ENCODE assay signal across 19 mouse cellular contexts in genomic region chr2:153512416-153513323, GRCm38 (mm10). TPM values are rescaled to one million over a fixed set of nuclear protein-coding genes. Genes with fewer than 3 reads are reported as not detected.
DNase-seq lines count a peak whose midpoint lies in the region; ATAC-seq and TF ChIP-seq lines count a peak whose summit lies in the region.
"Had no signal": no experiment of that assay in that cellular context is flagged by ENCODE, and none has a peak within 500 bp of the region (broad histone marks: within the 10 kb centered on the region; RNA-seq: fewer than 3 reads in every experiment).

No protein-coding gene starts in this region.

- H3K4me1 ChIP-seq in forebrain, embryonic 10.5 days: peaks cover 79% of the 10 kb centered on the region
- H3K4me1 ChIP-seq in forebrain, embryonic 13.5 days: peaks cover 52% of the 10 kb centered on the region
- H3K4me1 ChIP-seq in lung, embryonic 14.5 days (ENCODE audit: insufficient read depth): peaks cover 6% of the 10 kb centered on the region; the same call in 1 of the 2 replicates
- no peaks in the 10 kb centered on the region for H3K4me1 ChIP-seq in lung, postnatal 0 days (ENCODE audit: insufficient read depth, low read depth, low read length)

- no peaks in the 10 kb centered on the region for H3K36me3 ChIP-seq in forebrain, embryonic 10.5 days (replicated peaks)
- H3K36me3 ChIP-seq in forebrain, embryonic 13.5 days (ENCODE audit: poor library complexity, severe bottlenecking): no peaks in the 10 kb centered on the region
- no peaks in the 10 kb centered on the region for H3K36me3 ChIP-seq in lung, embryonic 14.5 days (ENCODE audit: insufficient read depth)
- no peaks in the 10 kb centered on the region for H3K36me3 ChIP-seq in lung, postnatal 0 days (ENCODE audit: insufficient read depth, low read length)
- H3K36me3 ChIP-seq: embryonic facial prominence, embryonic 13.5 days; forebrain, embryonic 12.5 days; heart, embryonic 12.5 days; hindbrain, embryonic 12.5 days; liver, embryonic 15.5 days had no signal

- no peak for TF ChIP-seq EP300 in lung, postnatal 0 days (IDR thresholded peaks at IDR 0.05)

- no peak overlapping the region for H3K9ac ChIP-seq in forebrain, embryonic 13.5 days
- H3K9ac ChIP-seq in lung, embryonic 14.5 days: no peak overlapping the region
- no peak overlapping the region for H3K9ac ChIP-seq in lung, postnatal 0 days (replicated peaks; ENCODE audit: low read depth)
- H3K9ac ChIP-seq: embryonic facial prominence, embryonic 13.5 days; forebrain, embryonic 12.5 days; heart, embryonic 12.5 days; hindbrain, embryonic 12.5 days; liver, embryonic 15.5 days had no signal

- no peak overlapping the region for H3K4me2 ChIP-seq in forebrain, embryonic 13.5 days
- H3K4me2 ChIP-seq in lung, embryonic 14.5 days: no peak overlapping the region
- no peak overlapping the region for H3K4me2 ChIP-seq in lung, postnatal 0 days (replicated peaks; ENCODE audit: low read depth, low read length)
- H3K4me2 ChIP-seq: embryonic facial prominence, embryonic 13.5 days; forebrain, embryonic 12.5 days; heart, embryonic 12.5 days; hindbrain, embryonic 12.5 days; liver, embryonic 15.5 days had no signal

- H3K4me3 ChIP-seq in forebrain, embryonic 10.5 days: no peak overlapping the region
- no peak overlapping the region for H3K4me3 ChIP-seq in forebrain, embryonic 13.5 days
- H3K4me3 ChIP-seq in lung, embryonic 14.5 days (ENCODE audit: low read depth, low read length): no peak overlapping the region
- H3K4me3 ChIP-seq in lung, postnatal 0 days (ENCODE audit: low read depth, low read length): no peak overlapping the region
- H3K4me3 ChIP-seq: embryonic facial prominence, embryonic 13.5 days; forebrain, embryonic 12.5 days; heart, embryonic 12.5 days; hindbrain, embryonic 12.5 days; liver, embryonic 15.5 days had no signal

- no peak for TF ChIP-seq CTCF in lung, embryonic 14.5 days (IDR thresholded peaks at IDR 0.05; ENCODE audit: low read depth)
- TF ChIP-seq CTCF in lung, postnatal 0 days (IDR thresholded peaks at IDR 0.05): no peak

- peaks cover 85% of the 10 kb centered on the region for H3K27me3 ChIP-seq in forebrain, embryonic 10.5 days (ENCODE audit: poor library complexity, severe bottlenecking)
- H3K27me3 ChIP-seq in forebrain, embryonic 13.5 days: no peaks in the 10 kb centered on the region
- H3K27me3 ChIP-seq in lung, embryonic 14.5 days (ENCODE audit: insufficient read depth, low read length): no peaks in the 10 kb centered on the region
- H3K27me3 ChIP-seq in lung, postnatal 0 days (replicated peaks; ENCODE audit: insufficient read depth, low read length): no peaks in the 10 kb centered on the region
- H3K27me3 ChIP-seq: heart, embryonic 12.5 days; liver, embryonic 15.5 days had no signal

- no peak for DNase-seq in forebrain, embryonic 10.5 days (ENCODE audit: extremely low spot score, low spot score)
- DNase-seq in lung, embryonic 14.5 days: peak; percentile 34
- DNase-seq in lung, postnatal 0 days (ENCODE audit: low spot score): no peak
- DNase-seq in testis, postnatal 10 days (ENCODE audit: low spot score): peak; percentile 70
- DNase-seq in testis, postnatal 14 days (ENCODE audit: low spot score): no peak
- no peak for DNase-seq in ovary, postnatal 10 days (ENCODE audit: low spot score)
- DNase-seq: adrenal gland, adult 2 months; kidney, adult 18-20 months; spleen, adult 18-20 months; thymus, adult 18-20 months had no signal

- H3K27ac ChIP-seq in forebrain, embryonic 10.5 days: peak overlapping the region; percentile 64; the same call in 1 of the 2 replicates
- no peak overlapping the region for H3K27ac ChIP-seq in forebrain, embryonic 13.5 days
- no peak overlapping the region for H3K27ac ChIP-seq in lung, embryonic 14.5 days (ENCODE audit: low read depth)
- no peak overlapping the region for H3K27ac ChIP-seq in lung, postnatal 0 days (ENCODE audit: low read length)
- H3K27ac ChIP-seq: embryonic facial prominence, embryonic 13.5 days; hindbrain, embryonic 12.5 days; liver, embryonic 15.5 days had no signal

- no peaks in the 10 kb centered on the region for H3K9me3 ChIP-seq in forebrain, embryonic 10.5 days
- H3K9me3 ChIP-seq in forebrain, embryonic 13.5 days (replicated peaks): no peaks in the 10 kb centered on the region
- H3K9me3 ChIP-seq in lung, embryonic 14.5 days (ENCODE audit: low read depth, low read length): no peaks in the 10 kb centered on the region
- H3K9me3 ChIP-seq in lung, postnatal 0 days (ENCODE audit: low read length): no peaks in the 10 kb centered on the region
- H3K9me3 ChIP-seq: embryonic facial prominence, embryonic 13.5 days; forebrain, embryonic 12.5 days; heart, embryonic 12.5 days; hindbrain, embryonic 12.5 days; liver, embryonic 15.5 days had no signal

- WGBS in forebrain, embryonic 10.5 days: 82% methylated on average over 14 of the region's 14 CpGs
- 78% methylated on average over 14 of the region's 14 CpGs for WGBS in forebrain, embryonic 13.5 days
- 64% methylated on average over 14 of the region's 14 CpGs for WGBS in lung, embryonic 14.5 days
- 70% methylated on average over 14 of the region's 14 CpGs for WGBS in lung, postnatal 0 days

- no peak for ATAC-seq in forebrain, embryonic 13.5 days
- no peak for ATAC-seq in lung, embryonic 14.5 days (ENCODE audit: insufficient read depth)
- no peak for ATAC-seq in lung, postnatal 0 days
- peak; percentile 20; the same call in 1 of the 2 replicates for ATAC-seq in megakaryocyte progenitor cell, adult 5-6 weeks (replicated peaks; ENCODE audit: poor library complexity)

RNA-seq across cellular contexts. Expression of gene Nol4l, which starts 17.1 kb away (rescaled TPM):
- polyA plus RNA-seq in forebrain, embryonic 10.5 days (2016; fragmentation: Nextera tagmentation; extraction: Ambion mirVana): 11.7 and 12.3 TPM in 2 replicates
- polyA plus RNA-seq in forebrain, embryonic 13.5 days (2015; fragmentation: Nextera tagmentation; extraction: Ambion mirVana): 32.1 and 36.7 TPM in 2 replicates
- 13.6 and 13.9 TPM in 2 replicates for polyA plus RNA-seq in lung, embryonic 14.5 days (2014; fragmentation: Nextera tagmentation; extraction: Ambion mirVana)
- 8.3 and 9.9 TPM in 2 replicates for polyA plus RNA-seq in lung, postnatal 0 days (2015; fragmentation: Nextera tagmentation; extraction: Ambion mirVana)
- total RNA-seq in megakaryocyte progenitor cell, adult 5-6 weeks (2015): 3.0 and 4.4 TPM in 2 replicates
- 1.4 and 3.7 TPM in 2 replicates for total RNA-seq in megakaryocyte progenitor cell, adult 5-6 weeks (2017)

RNA-seq across cellular contexts. Expression of gene 4930404H24Rik, which starts 20.1 kb away (rescaled TPM):
- not detected in 2 replicates for polyA plus RNA-seq in forebrain, embryonic 10.5 days (2016; fragmentation: Nextera tagmentation; extraction: Ambion mirVana)
- not detected in 2 replicates for polyA plus RNA-seq in forebrain, embryonic 13.5 days (2015; fragmentation: Nextera tagmentation; extraction: Ambion mirVana)
- not detected in 2 replicates for polyA plus RNA-seq in lung, embryonic 14.5 days (2014; fragmentation: Nextera tagmentation; extraction: Ambion mirVana)
- polyA plus RNA-seq in lung, postnatal 0 days (2015; fragmentation: Nextera tagmentation; extraction: Ambion mirVana): not detected in 2 replicates
- not detected in 2 replicates for total RNA-seq in megakaryocyte progenitor cell, adult 5-6 weeks (2015)
- not detected in 2 replicates for total RNA-seq in megakaryocyte progenitor cell, adult 5-6 weeks (2017)
- total RNA-seq: adrenal gland, adult 2 months; gastrocnemius, adult 18-20 months had no signal
- polyA plus RNA-seq: adrenal gland, adult 2 months; embryonic facial prominence, embryonic 13.5 days; forebrain, embryonic 12.5 days; heart, embryonic 12.5 days; hindbrain, embryonic 12.5 days; large intestine, adult 2 months; liver, embryonic 15.5 days had no signal

Comparison
In these comparisons a context has a peak if more than half of its experiments do, and no peak if none do; other contexts are left out.
1. DNase-seq: peak in lung, embryonic 14.5 days (single experiment) and testis, postnatal 10 days (single experiment); none in forebrain, embryonic 10.5 days (single experiment), lung, postnatal 0 days (single experiment), testis, postnatal 14 days (single experiment) and ovary, postnatal 10 days (single experiment).